Mouse (Mus musculus): ENCODE measurements around the gene Gsdma2.

- TF ChIP-seq POLR2A (IDR thresholded peaks at IDR 0.05; ENCODE audit: low read depth, low read length) (no peak), CTCF (IDR thresholded peaks at IDR 0.05; ENCODE audit: borderline replicate concordance, insufficient read depth, low read length) (no peak)
These were observed 34.6 kb downstream of the Gsdma2 start for GRCm38 (mm10) chr11:98681186-98681585.

All from embryonic fibroblast, embryonic 13.5 days (primary cell).